Mouse (Mus musculus) 416B (cell line): Measurements from ENCODE around the gene Theg.

Source experiments
- DNase-seq: peaks from one replicate; pipeline ENCODE4 v3.0.0; 2011; ENCODE audit warnings: low read depth

Theg gene

DNA sequence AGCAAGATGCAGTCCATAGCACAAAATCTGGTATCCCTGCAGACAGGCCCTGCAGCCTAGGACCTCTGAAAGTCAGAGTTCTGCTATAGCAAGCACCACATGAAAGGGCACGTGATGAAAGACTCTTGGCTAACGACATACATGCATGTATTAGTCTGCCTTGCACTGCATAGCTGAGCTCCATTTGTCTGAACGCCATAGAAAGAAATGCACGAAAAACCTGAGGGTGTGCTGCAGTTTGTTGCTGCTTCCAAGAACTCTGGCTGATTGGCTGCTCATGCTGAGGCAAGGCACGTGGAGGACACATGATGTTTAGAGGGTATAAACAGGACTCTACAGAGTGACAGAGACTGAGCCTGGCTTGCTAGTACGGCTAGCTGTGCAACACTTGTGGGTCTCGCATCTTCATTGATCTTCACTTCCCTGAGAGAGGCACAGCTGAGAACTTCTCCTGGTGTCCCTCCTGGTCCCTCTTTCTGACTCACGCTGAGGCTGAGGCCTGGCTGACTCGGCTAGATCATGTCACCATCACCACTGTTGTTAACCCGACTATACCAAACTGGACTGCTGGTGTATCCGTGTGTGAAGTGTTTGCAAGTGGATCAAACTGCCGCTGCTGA lies 50.6 kb downstream of the Theg start:
- no peak for DNase-seq

DNA sequence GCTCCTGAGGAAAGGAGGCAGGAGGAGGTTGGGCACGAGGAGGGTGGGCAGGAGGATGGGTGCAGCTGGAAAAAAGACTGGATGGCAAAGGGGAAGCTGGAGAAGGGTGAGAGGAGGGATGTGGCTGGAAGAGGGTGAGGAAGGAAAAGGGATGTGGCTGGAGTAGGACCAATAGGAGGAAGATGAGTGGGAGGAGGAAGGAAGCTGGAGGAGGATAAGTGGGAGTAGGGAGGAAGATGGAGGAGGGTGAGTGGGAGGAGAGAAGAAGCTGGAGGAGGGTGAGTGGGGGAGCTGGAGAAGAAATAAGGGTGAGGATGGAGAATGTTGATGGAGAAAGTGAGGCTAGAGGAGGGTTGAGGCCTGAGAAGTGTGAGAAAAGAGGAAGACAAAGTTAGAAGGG lies 51.7 kb downstream of the Theg start:
- DNase-seq, result no peak

- no peak for DNase-seq
These were observed 52.7 kb downstream of the Theg start for GRCm38 (mm10) chr10:79534426-79534825.

DNA sequence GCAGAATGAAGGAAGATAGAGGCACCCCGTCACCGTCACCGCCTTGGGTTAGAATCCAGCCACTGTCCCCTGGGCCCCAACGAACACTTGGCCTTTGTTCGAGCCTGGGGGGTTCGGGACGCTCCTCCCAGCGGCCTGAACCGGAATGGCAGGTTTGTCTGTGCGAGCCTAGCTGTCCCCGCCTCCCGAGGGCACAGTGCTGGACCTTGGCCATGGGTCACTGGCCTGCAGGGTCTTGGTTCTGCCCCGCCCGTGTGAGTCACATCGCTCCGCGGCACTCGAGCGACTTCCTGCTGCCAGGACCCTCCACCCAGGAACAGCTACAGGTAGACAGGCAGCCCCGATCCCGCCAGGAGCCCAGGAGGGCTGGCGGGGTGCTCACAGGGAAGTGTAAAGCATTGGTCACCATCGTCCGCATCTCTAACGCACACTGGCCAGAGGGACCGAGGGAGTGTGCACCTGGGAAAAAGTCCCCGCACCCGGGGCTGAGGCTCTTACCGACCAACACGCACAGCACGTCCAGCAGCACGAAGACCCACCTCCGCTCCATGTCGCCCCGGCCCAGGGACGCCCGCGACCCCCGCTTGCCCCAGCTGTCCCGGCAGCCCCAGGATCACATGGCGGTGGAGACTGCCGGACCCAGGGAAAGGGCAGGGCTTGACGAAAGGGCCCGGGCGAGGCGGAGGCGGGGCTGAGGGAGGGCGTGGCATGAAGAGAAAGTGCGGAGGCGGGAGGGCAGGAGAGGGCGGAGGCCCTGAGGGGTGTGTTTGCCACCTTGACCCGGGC lies 53.8 kb downstream of the Theg start, which contains the start of gene Plpp2:
Plpp2 (minus strand) TSS at position 671 of the 786 bp plus-strand sequence.
- DNase-seq, result no peak

GRCm38 (mm10) chr10:79532678-79533077 lies 54.5 kb downstream of the Theg start:
- DNase-seq, result no peak

DNA sequence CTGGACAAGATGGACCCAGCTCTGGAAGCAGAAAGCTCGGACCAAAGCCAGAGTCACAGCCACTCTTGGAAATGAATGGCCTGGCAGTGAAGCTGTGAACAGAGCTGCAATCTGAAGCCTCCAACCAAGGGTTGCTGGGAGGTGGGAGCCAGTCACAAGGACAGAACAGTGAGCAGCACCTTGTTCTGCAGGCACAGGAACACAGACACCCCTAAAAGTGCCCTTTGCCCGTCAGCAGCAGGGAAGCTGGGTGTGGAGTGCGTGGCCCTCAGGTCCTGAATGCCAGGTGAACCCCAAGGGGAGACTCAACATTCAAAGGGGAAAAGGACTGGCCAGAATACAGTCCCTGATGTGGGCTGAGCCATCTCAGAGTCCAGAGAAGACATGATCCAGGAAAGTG lies 55.5 kb downstream of the Theg start:
- no peak for DNase-seq

DNA sequence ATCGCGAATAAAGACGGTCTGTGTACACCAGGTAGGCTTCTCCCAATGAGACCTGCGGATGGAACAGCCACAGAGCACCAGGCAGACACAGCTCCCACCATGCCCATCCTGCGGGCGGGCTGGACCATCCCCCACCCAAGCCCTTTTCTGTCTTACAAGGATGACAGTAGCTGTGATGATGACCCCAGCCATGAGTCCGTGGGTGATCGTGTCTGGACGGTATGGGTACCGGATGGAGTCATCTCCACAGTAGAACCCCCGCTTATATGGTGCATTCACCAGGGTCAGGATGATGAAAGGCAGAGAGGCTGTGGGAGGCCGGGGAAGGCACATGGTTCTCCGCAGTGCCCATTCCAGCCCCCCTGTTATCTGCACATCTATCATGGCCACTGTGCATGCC lies 56.4 kb downstream of the Theg start:
- no peak for DNase-seq

DNA sequence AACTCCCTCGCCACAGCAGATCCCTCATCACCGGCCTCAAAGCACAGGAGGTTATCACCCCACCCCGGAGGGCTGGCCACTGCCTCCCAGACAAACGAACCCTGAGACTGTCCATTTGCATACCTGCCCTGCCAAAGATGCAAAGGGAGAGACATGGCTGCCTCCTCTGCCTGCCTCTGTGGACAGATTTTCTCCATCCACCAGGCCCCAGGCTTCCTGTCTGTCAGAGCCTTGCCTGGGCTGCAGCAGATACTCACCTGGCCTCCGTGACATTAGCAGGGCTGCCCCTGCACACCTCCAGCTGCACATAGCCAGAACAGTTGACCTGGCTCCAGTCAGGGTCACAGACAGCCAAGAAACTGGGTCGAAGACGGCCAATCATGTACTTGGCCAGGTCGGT lies 56.9 kb downstream of the Theg start:
- DNase-seq, result no peak

DNA sequence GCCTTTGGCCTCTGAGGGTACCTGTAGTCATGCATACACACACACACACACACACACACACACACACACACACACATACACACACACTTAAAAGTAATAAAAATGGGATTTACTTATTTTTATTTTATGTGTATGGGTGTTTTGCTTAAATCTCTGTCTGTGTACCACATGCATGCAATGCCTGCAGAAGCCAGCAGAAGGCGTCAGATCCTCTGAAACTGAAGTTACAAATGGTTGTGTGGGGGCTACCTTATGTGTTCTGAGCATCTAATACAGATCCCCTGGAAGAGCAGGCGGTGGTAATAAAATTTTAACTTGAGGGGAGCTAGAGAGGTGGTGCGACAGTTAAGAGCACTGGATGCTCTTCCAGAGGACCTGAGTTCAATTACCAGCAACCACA lies 59.0 kb downstream of the Theg start:
- no peak for DNase-seq

DNA sequence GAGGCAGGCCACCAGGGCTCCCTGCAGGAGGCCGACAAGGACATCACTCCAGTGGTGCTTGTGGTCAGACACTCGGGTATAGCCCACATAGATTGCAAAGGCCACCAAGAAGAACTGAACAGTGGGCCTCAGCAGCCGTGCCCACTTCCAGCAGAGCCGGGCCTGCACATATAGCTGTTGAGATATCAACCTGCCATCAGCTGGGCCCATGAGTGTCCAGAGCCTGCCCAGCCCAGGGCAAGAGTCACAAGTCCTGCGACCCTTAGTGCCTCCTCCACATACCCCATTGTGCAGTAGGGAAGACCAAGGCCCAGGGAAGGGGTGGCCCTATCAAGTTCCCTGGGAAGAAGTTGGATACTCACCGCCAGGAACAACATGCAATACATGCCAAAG lies 59.7 kb downstream of the Theg start:
- no peak for DNase-seq

- DNase-seq, result no peak
These were observed 60.3 kb downstream of the Theg start for GRCm38 (mm10) chr10:79526661-79527452.
